Mouse (Mus musculus) liver, postnatal 0 days (tissue): ENCODE data around the gene Tdp2. TPM values are rescaled to one million over a fixed set of nuclear protein-coding genes. Genes with fewer than 3 reads are reported as not detected.
"Not testable (repeated sequence)": the region's sequence is repeated elsewhere in the genome, so short reads cannot be mapped to it uniquely, and the experiment has no call there.

Source experiments
- ATAC-seq: fragments of 200-750 bp; cut with Nextera tagmentation; 2 replicates; pipeline ENCODE4 v1.8.0; 2017; ENCODE audit warnings: mild to moderate bottlenecking, moderate library complexity
- DNase-seq: peaks from one replicate; pipeline ENCODE4 v3.0.0-alpha.2; 2016
- H3K27ac ChIP-seq: fragments of 300-500 bp; sonication (generic); 2 replicates; pipeline ENCODE4 v1.5.1; 2014; ENCODE audit warnings: antibody characterized with exemption, moderate library complexity, mild to moderate bottlenecking, low read depth
- H3K27me3 ChIP-seq: fragments of 300-500 bp; sonication (generic); 2 replicates; pipeline ENCODE4 v1.6.1; 2014; ENCODE audit warnings: low read length, control low read depth, mixed read lengths; ENCODE audit not compliant: insufficient read depth
- H3K36me3 ChIP-seq: fragments of 300-500 bp; sonication (generic); replicated peaks from 2 replicates; pipeline ENCODE4 v1.6.1; 2014; ENCODE audit warnings: mild to moderate bottlenecking, control low read depth, low read length, moderate library complexity, mixed read lengths; ENCODE audit not compliant: insufficient read depth
- H3K4me1 ChIP-seq: fragments of 300-500 bp; sonication (generic); 2 replicates; pipeline ENCODE4 v1.6.1; 2014; ENCODE audit warnings: antibody characterized with exemption, mild to moderate bottlenecking, control low read depth; ENCODE audit not compliant: insufficient read depth
- H3K4me2 ChIP-seq: fragments of 300-500 bp; sonication (generic); 2 replicates; pipeline ENCODE4 v1.6.1; 2014; ENCODE audit warnings: low read depth, mild to moderate bottlenecking, low read length, moderate library complexity, mixed read lengths
- H3K4me3 ChIP-seq: fragments of 300-500 bp; sonication (generic); 2 replicates; pipeline ENCODE4 v1.5.1; 2014; ENCODE audit warnings: low read depth, low read length
- H3K9ac ChIP-seq: fragments of 300-500 bp; sonication (generic); replicated peaks from 2 replicates; pipeline ENCODE4 v1.6.1; 2014; ENCODE audit warnings: mild to moderate bottlenecking, moderate library complexity
- H3K9me3 ChIP-seq: fragments of 300-500 bp; sonication (generic); 2 replicates; pipeline ENCODE4 v1.6.1; 2016; ENCODE audit warnings: mild to moderate bottlenecking, control low read depth, low read length, mixed read lengths
- CTCF ChIP-seq: sonication (generic); IDR thresholded peaks from 2 replicates; pipeline ENCODE4 v1.5.1; 2016; ENCODE audit warnings: antibody characterized with exemption, low read depth
- EP300 ChIP-seq: IDR thresholded peaks from 2 replicates; pipeline ENCODE4 v1.6.1; 2016; ENCODE audit warnings: antibody characterized with exemption, low read depth, mild to moderate bottlenecking
- WGBS: fragments of 180-500 bp; shearing (Covaris S2); extraction: QIAGEN DNeasy Blood & Tissue Kit; methylation state at CpG from one replicate; pipeline ENCODE4 v1.1.7; 2014; ENCODE audit not compliant: insufficient replicate concordance; 5-methylcytosine and 5-hydroxymethylcytosine counted together
- polyA plus RNA-seq: library from polyadenylated mRNA; unstranded; fragments of >200 nt; fragmentation: Nextera tagmentation; extraction: Ambion mirVana; gene quantifications from 2 replicates; pipeline ENCODE4 v1.2.1, GENCODE M21; 2015

Tdp2 gene
- polyA plus RNA-seq, 1 experiment from 2014 or later = 18.3 TPM

DNA sequence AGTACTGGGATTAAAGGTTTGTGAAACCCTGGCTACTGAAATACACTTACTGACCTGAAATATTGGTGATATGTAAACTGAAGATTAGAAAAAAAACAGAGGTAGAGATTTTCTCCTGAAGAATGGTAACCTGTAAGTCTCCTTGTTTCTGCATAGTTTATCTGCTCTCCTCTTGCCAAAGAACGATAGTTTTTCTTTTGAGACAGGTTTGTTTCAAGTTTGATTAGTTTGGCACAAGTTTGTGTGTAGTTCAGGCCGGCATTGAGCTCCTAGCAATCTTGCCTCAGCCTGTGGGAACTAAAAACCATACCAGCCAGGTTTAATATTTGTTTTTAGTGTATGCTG is 1.3 kb downstream of the Tdp2 start:
- DNase-seq (no peak), ATAC-seq (no peak)
- Histone ChIP-seq H3K9ac (peak overlapping the region; percentile 83), H3K36me3 (peaks cover 5% of the 10 kb centered on the region), H3K4me1 (peaks cover 25% of the 10 kb centered on the region), H3K4me3 (peak overlapping the region; percentile 79), H3K9me3 (no peaks in the 10 kb centered on the region), H3K27me3 (no peaks in the 10 kb centered on the region), H3K27ac (0 out of 2 replicates have a peak overlapping the region, but pooled peaks have one; percentile 20), H3K4me2 (peak overlapping the region; percentile 82)
- no peak for TF ChIP-seq CTCF
- TF ChIP-seq EP300 = no peak
- WGBS = 39% methylated on average over 2 of the region's 2 CpGs

GRCm38 (mm10) chr13:24837765-24838164 is 6.3 kb downstream of the Tdp2 start:
- DNase-seq, H3K27ac ChIP-seq, ATAC-seq, H3K27me3 ChIP-seq, H3K4me2 ChIP-seq, H3K9ac ChIP-seq, H3K9me3 ChIP-seq, H3K4me3 ChIP-seq: not testable (repeated sequence)
- Histone ChIP-seq H3K36me3 (peaks cover 32% of the 10 kb centered on the region), H3K4me1 (peaks cover 18% of the 10 kb centered on the region)
- WGBS = 89% methylated on average over 8 of the region's 8 CpGs

- DNase-seq (no peak), ATAC-seq (no peak)
- 50% methylated on average over 3 of the region's 3 CpGs for WGBS
- Histone ChIP-seq H3K36me3 (peaks cover 32% of the 10 kb centered on the region), H3K9me3 (no peaks in the 10 kb centered on the region), H3K9ac (no peak overlapping the region), H3K27ac (no peak overlapping the region), H3K4me3 (no peak overlapping the region), H3K4me2 (no peak overlapping the region), H3K4me1 (peaks cover 10% of the 10 kb centered on the region), H3K27me3 (no peaks in the 10 kb centered on the region)
- TF ChIP-seq CTCF (no peak), EP300 (no peak)
These were observed 8.4 kb downstream of the Tdp2 start for GRCm38 (mm10) chr13:24839831-24840230.

GRCm38 (mm10) chr13:24841702-24842101 is 10.2 kb downstream of the Tdp2 start:
- TF ChIP-seq CTCF (no peak), EP300 (no peak)

DNA sequence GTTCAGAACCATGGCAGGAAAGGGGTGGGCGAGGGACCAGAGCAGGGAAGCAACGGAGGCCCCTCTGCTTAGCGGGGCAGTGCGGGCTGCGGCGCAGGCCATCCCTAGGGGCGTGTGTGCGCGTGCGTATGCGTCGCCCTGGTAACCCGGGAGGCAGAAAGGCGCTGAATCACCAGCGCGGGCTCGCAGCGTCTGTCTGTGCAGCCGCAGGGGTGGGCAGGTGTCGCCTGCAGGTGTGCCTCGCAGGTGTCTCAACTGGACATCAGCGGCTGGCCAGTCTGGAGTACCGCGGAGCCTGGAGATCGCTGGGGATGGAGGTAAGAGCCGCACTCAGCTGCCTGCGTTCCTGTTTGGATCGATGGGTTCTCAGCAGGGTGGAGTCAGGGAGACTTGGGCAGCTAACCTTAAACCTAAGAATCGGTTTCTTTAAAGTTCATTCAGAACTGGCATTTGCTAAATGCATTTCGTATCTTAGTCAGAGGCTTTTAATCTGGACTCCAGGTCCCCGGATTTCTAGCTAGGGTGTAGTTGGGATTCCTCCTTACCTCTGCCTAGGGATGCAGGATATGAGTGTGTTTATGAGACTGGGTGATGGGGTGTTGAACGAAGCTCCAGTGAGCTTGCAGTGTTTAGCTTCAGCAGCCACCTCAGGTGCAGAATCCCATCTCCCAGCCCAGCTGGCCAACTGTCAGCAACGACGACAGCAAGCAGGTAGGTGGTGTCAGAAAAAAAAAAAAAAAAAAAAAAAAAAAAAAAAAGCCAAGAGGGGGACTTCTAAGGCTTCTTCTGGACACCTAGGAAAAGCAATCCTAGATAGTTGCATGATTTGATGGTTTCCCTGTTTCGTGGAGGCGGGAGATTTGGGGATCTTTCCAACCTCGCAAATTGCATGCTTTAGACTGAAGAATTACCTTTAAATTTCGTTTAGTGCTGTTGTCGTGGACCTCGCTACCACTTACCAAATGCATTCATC is 13.8 kb downstream of the Tdp2 start, which contains the start of gene D130043K22Rik:
Gene D130043K22Rik, plus strand, starts transcription at position 153 of the 973 bp plus-strand sequence.
- ATAC-seq (peak; percentile 43; the same call in 1 of the 2 replicates), DNase-seq (peak; percentile 53)
- 20% methylated on average over 39 of the region's 40 CpGs for WGBS
- Histone ChIP-seq H3K9ac (no peak within 1 kb of the TSS), H3K27ac (no peak within 1 kb of the TSS), H3K4me1 (peaks cover 5% of the 10 kb centered on the region), H3K36me3 (peaks cover 16% of the 10 kb centered on the region), H3K4me2 (peak within 1 kb of the TSS; percentile 64), H3K4me3 (peak within 1 kb of the TSS; percentile 34), H3K27me3 (0 out of 2 replicates have a peak, but pooled peaks cover 3% of the 10 kb centered on the region), H3K9me3 (no peaks in the 10 kb centered on the region)
- TF ChIP-seq CTCF = no peak
- TF ChIP-seq EP300 = no peak

More at GRCm38 (mm10) chr13:24841702-24842101, 10.2 kb downstream of the Tdp2 start:
- 77% methylated on average over 3 of the region's 3 CpGs for WGBS
- ATAC-seq = no peak
- H3K36me3 ChIP-seq = peaks cover 27% of the 10 kb centered on the region
- no peak overlapping the region for H3K4me3 ChIP-seq
- no peak overlapping the region for H3K27ac ChIP-seq
- no peaks in the 10 kb centered on the region for H3K9me3 ChIP-seq
- DNase-seq = no peak
- no peak overlapping the region for H3K9ac ChIP-seq
- no peak overlapping the region for H3K4me2 ChIP-seq
- H3K4me1 ChIP-seq = peaks cover 5% of the 10 kb centered on the region
- H3K27me3 ChIP-seq = 0 out of 2 replicates have a peak, but pooled peaks cover 3% of the 10 kb centered on the region

DNA sequence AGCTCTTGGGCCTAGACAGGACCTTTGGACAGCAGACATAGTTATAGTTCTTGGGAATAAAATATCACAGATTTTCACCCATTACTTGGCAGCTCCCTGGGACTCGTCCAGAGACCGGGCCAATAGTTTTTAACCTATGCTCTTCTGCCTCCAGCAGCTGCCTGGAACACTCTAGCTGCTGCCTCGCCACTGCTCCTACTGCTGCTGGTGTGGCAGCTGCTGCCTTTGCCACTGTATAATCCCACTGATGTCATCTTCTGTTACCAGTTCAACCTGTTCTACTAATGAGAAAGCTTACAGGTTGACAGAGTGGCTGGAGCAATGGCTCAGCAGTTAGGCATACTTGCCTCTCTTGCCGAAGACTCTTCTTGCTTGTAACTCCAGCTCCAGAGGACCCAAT is 17.8 kb downstream of the Tdp2 start:
- no peak for DNase-seq
- H3K4me1 ChIP-seq = peaks cover 5% of the 10 kb centered on the region
- H3K27ac ChIP-seq = no peak overlapping the region
- no peak overlapping the region for H3K4me2 ChIP-seq
- H3K36me3 ChIP-seq = no peaks in the 10 kb centered on the region
- no peak for TF ChIP-seq CTCF
- TF ChIP-seq EP300 = no peak
- 77% methylated on average over 4 of the region's 4 CpGs for WGBS
- 0 out of 2 replicates have a peak, but pooled peaks cover 3% of the 10 kb centered on the region for H3K27me3 ChIP-seq
- H3K9ac ChIP-seq = no peak overlapping the region
- no peak overlapping the region for H3K4me3 ChIP-seq
- no peaks in the 10 kb centered on the region for H3K9me3 ChIP-seq
- ATAC-seq = no peak
